Mouse (Mus musculus) neural tube, embryonic 13.5 days (tissue): ENCODE measurements around the gene Akr1a1. TPM values are rescaled to one million over a fixed set of nuclear protein-coding genes. Genes with fewer than 3 reads are reported as not detected.

Experiments
- ATAC-seq: fragments of 200-750 bp; cut with Nextera tagmentation; 2 replicates; pipeline ENCODE4 v1.8.0; 2017; ENCODE audit warnings: low read depth, mild to moderate bottlenecking, moderate TSS enrichment, moderate library complexity
- H3K27ac ChIP-seq: fragments of 300-500 bp; sonication (generic); replicated peaks from 2 replicates; pipeline ENCODE4 v1.5.1; 2015; ENCODE audit warnings: moderate library complexity, mild to moderate bottlenecking, inconsistent platforms
- H3K27me3 ChIP-seq: fragments of 300-500 bp; sonication (generic); 2 replicates; pipeline ENCODE4 v1.6.1; 2015; ENCODE audit warnings: mild to moderate bottlenecking, inconsistent platforms
- H3K36me3 ChIP-seq: fragments of 300-500 bp; sonication (generic); 2 replicates; pipeline ENCODE4 v1.6.1; 2015; ENCODE audit warnings: mild to moderate bottlenecking, inconsistent platforms
- H3K4me1 ChIP-seq: fragments of 300-500 bp; sonication (generic); replicated peaks from 2 replicates; pipeline ENCODE4 v1.6.1; 2015; ENCODE audit warnings: inconsistent platforms
- H3K4me2 ChIP-seq: fragments of 300-500 bp; sonication (generic); 2 replicates; pipeline ENCODE4 v1.6.1; 2015; ENCODE audit warnings: inconsistent platforms, mild to moderate bottlenecking, moderate library complexity
- H3K4me3 ChIP-seq: fragments of 300-500 bp; sonication (generic); 2 replicates; pipeline ENCODE4 v1.5.1; 2015; ENCODE audit warnings: mild to moderate bottlenecking, inconsistent platforms
- H3K9ac ChIP-seq: fragments of 300-500 bp; sonication (generic); 2 replicates; pipeline ENCODE4 v1.6.1; 2015; ENCODE audit warnings: moderate library complexity, mild to moderate bottlenecking, inconsistent platforms
- H3K9me3 ChIP-seq: fragments of 300-500 bp; sonication (generic); 2 replicates; pipeline ENCODE4 v1.6.1; 2016; ENCODE audit warnings: inconsistent platforms
- WGBS: fragments of 180-500 bp; shearing (Covaris S2); methylation state at CpG from one replicate; pipeline ENCODE4 v1.1.7; 2015; 5-methylcytosine and 5-hydroxymethylcytosine counted together
- polyA plus RNA-seq: library from polyadenylated mRNA; unstranded; fragments of >200 nt; fragmentation: Nextera tagmentation; extraction: Ambion mirVana; gene quantifications from 2 replicates; pipeline ENCODE4 v1.2.1, GENCODE M21; 2015

The Akr1a1 gene
- polyA plus RNA-seq, 1 experiment from 2014 or later = 718 TPM

DNA sequence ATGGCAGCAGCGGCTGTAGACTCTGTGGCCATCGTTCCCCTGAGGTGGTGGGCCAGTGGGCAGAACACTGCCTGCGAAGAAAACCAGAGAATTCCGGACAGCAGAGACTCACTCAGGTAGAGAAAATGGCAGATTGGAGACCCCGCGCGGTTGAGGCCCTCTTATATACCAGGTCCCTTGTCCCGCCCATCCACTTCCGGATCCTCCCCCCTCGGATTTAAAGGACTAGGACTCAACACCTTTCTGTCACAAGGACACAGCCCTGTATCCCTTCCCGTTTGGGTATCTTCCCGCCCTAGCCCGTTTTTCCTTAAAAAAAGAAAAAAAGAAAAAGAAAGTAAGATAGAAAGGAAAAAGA is 24.1 kb downstream of the Akr1a1 start:
- Histone ChIP-seq H3K4me3 (peak overlapping the region; percentile 94), H3K27ac (peak overlapping the region; percentile 96), H3K4me2 (peak overlapping the region; percentile 78), H3K4me1 (peaks cover 26% of the 10 kb centered on the region), H3K9me3 (no peaks in the 10 kb centered on the region), H3K27me3 (no peaks in the 10 kb centered on the region), H3K36me3 (peaks cover 12% of the 10 kb centered on the region), H3K9ac (peak overlapping the region; percentile 89)
- under 1% methylated on average over 13 of the region's 13 CpGs for WGBS
- ATAC-seq = peak; percentile 95

DNA sequence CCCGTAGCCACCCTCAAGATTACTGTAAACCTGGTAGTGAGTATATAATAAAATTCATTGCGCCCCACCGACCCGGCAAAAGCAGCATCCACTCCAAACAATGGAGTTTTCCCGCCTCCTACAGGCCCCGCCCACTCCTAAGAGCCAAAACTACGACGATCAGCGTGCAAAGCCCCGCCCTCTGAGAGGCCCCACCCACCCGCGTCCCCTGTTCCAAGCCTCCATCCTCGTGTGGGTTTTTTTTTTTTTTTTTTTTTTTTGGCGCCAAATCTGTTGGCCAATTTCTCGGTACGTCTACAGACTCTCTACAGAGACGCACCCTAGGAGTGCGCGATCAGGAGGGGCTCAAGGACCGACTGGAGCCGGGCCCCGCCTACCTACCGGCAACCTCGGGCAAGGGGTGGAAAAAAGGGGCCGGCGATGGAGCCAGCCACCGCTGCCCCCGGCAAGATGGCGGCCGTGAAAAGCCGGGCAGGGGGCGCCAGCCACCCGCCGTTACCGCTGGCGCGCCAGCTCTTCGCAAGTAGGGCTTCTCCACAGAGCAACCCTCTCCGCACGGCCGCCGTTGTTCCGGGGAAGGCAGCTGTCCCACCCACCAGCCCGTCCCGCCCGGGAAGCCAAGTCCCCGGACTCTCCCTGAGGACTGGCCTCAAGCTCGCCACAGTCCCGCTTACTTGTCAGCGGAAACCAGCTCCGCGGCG is 24.7 kb downstream of the Akr1a1 start:
- Histone ChIP-seq H3K9ac (peak overlapping the region; percentile 89), H3K4me3 (peak overlapping the region; percentile 94), H3K27me3 (no peaks in the 10 kb centered on the region), H3K9me3 (no peaks in the 10 kb centered on the region), H3K4me1 (peaks cover 26% of the 10 kb centered on the region), H3K36me3 (peaks cover 12% of the 10 kb centered on the region), H3K27ac (peak overlapping the region; percentile 96), H3K4me2 (peak overlapping the region; percentile 78)
- under 1% methylated on average over 53 of the region's 53 CpGs for WGBS
- peak; percentile 82 for ATAC-seq

DNA sequence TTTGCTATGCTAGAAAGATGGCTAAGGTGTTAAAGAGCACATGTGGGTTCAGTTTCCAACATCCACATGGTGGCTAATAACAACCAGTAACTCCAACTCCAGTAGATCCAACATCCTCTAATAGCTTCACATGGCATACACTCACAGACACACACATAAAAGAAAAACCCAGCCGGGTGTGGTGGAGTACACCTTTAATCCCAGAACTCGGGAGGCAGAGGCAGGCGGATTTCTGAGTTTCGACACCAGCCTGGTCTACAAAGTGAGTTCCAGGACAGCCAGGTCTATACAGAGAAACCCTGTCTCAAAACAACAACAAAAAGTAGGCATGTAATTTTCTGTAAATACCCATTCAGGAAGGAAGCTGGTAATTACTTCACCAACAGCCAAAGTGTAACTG is 26.6 kb downstream of the Akr1a1 start:
- WGBS = 91% methylated on average over 4 of the region's 4 CpGs
- Histone ChIP-seq H3K27me3 (no peaks in the 10 kb centered on the region), H3K36me3 (peaks cover 27% of the 10 kb centered on the region), H3K27ac (no peak overlapping the region), H3K4me2 (no peak overlapping the region), H3K9ac (no peak overlapping the region), H3K9me3 (no peaks in the 10 kb centered on the region), H3K4me1 (peaks cover 26% of the 10 kb centered on the region), H3K4me3 (no peak overlapping the region)
- no peak for ATAC-seq

DNA sequence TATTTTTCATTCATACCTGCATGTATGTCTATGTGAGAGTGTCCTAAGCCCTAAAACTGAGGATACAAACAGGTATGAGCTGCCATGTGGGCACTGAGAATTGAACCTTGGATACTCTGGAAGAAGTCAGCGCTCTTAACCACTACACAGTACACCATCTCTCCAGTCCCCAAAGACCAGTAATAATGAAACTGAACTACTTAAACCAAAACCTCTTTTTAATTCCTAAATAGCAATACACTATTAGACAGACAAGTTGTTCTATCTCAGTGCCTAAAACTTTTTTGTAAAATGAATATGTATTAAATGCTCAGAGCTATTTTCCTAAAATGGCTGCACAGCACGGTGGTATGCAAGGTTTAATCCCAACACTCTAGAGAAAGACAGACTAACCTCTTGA is 36.2 kb downstream of the Akr1a1 start:
- H3K4me1 ChIP-seq = no peaks in the 10 kb centered on the region
- ATAC-seq = no peak
- H3K4me3 ChIP-seq = no peak overlapping the region
- H3K27ac ChIP-seq = no peak overlapping the region
- H3K4me2 ChIP-seq = no peak overlapping the region
- 95% methylated on average over 2 of the region's 2 CpGs for WGBS
- H3K9me3 ChIP-seq = no peaks in the 10 kb centered on the region
- H3K9ac ChIP-seq = no peak overlapping the region
- H3K36me3 ChIP-seq = peaks cover 72% of the 10 kb centered on the region
- no peaks in the 10 kb centered on the region for H3K27me3 ChIP-seq

DNA sequence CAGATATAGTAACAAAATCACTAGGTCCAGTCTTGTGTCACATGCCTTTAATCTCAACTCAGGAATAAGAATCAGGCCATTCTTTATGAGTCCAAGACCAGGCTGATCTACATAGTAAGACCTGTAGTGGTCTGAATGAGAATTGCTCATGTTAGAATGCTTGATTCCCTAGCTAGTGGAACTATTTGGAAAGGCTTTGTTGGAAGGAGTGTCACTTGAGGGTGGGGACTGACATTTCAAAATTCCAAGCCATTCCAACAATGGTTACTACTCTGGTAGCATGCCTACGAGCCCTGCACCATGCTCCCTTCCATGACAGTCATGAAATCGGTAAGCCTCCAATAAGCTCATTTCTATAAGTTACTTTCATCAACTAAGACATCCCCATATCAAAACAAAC is 38.9 kb downstream of the Akr1a1 start:
- ATAC-seq = no peak
- Histone ChIP-seq H3K27ac (no peak overlapping the region), H3K9me3 (no peaks in the 10 kb centered on the region), H3K4me3 (no peak overlapping the region), H3K4me1 (no peaks in the 10 kb centered on the region), H3K4me2 (no peak overlapping the region), H3K36me3 (peaks cover 74% of the 10 kb centered on the region), H3K9ac (no peak overlapping the region), H3K27me3 (no peaks in the 10 kb centered on the region)
- WGBS = 97% methylated on average over 2 of the region's 2 CpGs

DNA sequence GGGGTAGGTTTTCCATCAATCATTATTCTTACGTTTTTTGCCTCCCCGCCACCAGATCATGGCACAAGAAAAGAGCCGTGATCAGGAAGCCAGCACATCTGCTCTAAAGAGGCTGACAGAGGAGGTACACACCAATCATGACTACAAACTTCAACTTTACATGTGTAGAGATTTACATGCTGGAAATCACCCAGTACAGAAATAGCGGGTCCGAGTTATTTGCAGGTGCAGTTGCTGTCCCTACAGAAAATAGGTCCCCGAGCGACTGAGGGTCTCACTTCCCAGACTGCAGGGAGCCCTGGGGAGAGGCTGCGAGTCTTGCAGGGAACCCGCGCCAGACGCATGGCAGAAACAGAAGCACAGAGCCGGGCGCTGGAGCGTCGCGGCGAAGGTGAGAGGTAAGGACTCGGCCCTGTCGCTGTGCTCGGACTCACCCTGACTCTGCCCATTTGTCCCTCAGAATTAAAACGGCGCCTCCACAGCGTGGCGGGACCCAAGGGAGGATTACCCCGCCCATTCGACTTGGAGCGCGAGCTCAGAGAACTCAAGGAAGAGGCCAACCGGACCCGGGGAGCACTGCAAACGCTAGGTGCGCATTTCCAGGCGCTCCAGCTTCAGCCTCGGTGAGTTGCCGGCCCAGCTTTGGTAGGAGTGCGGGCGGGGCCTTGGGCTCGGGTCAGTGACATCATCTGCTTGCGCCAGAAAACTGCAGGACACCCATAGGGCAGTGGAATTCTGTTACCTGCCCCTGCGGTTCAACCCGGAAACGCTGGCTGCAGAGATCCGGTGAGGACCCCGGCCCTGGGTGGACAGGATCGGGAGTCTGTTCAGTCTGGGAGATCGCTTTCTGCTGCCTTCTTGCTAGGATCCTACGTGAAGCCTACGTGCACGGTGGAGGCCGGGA is 54.2 kb downstream of the Akr1a1 start:
- H3K4me1 ChIP-seq = peaks cover 27% of the 10 kb centered on the region
- peak; percentile 94 for ATAC-seq
- no peaks in the 10 kb centered on the region for H3K9me3 ChIP-seq
- H3K36me3 ChIP-seq = peaks cover 40% of the 10 kb centered on the region
- under 1% methylated on average over 50 of the region's 50 CpGs for WGBS
- H3K27me3 ChIP-seq = no peaks in the 10 kb centered on the region
- peak overlapping the region; percentile 88 for H3K9ac ChIP-seq
- H3K27ac ChIP-seq = peak overlapping the region; percentile 84
- H3K4me3 ChIP-seq = peak overlapping the region; percentile 66
- peak overlapping the region; percentile 89 for H3K4me2 ChIP-seq

DNA sequence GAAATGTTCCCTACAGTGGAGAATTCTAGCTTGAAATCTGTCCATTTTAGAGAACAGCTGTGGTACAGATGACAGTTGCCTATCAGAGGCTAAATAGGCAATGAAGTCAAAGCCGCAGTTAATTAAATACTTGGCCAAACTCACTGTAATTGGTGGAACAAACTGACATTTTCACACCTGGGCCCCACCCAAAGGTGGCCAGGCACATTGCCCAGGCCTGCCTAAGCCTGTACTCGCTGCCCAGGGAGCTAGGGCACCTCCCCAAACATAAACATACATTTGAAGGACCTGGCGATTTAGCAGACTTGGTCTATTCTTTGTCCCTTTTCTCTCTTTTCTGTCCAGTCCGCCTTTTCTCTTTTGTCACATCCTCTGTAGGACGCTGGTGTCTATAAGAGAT is 55.1 kb downstream of the Akr1a1 start, which contains the start of gene Ccdc17:
Ccdc17 (plus strand) TSS at position 276 of the 400 bp plus-strand sequence.
- peak within 1 kb of the TSS; percentile 88 for H3K9ac ChIP-seq
- peak within 1 kb of the TSS; percentile 84 for H3K27ac ChIP-seq
- no peaks in the 10 kb centered on the region for H3K27me3 ChIP-seq
- ATAC-seq = no peak
- peaks cover 40% of the 10 kb centered on the region for H3K36me3 ChIP-seq
- 28% methylated on average over 5 of the region's 5 CpGs for WGBS
- H3K4me3 ChIP-seq = peak within 1 kb of the TSS; percentile 66
- no peaks in the 10 kb centered on the region for H3K9me3 ChIP-seq
- H3K4me2 ChIP-seq = peak within 1 kb of the TSS; percentile 89
- peaks cover 27% of the 10 kb centered on the region for H3K4me1 ChIP-seq

DNA sequence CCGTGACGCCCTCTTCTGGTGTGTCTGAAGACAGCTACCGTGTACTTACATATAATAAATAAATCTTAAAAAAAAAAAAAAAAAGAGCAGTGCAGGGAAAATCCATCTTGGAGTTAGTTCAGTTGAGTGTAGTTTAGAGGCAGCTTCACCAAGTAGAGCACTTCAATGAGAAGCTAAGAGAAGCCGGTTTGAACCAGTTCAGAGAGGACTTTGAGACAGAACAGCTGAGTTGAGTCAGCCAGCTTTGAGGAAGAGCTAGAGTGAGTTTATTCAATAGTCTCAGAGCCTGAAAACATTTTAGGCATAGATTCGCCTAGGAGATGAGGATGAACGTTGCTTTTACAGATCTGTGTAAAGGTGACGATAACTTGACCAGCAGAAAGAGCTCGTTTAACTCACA is 55.7 kb downstream of the Akr1a1 start:
- Histone ChIP-seq H3K4me3 (no peak overlapping the region), H3K9me3 (no peaks in the 10 kb centered on the region), H3K4me2 (peak overlapping the region; percentile 89; the same call in 1 of the 2 replicates), H3K9ac (no peak overlapping the region), H3K27ac (no peak overlapping the region), H3K4me1 (peaks cover 27% of the 10 kb centered on the region), H3K36me3 (peaks cover 40% of the 10 kb centered on the region), H3K27me3 (no peaks in the 10 kb centered on the region)
- 84% methylated on average over 8 of the region's 8 CpGs for WGBS
- ATAC-seq = no peak

Other genes with a start within 250 kb of the Akr1a1 start
- 26.5 and 32.4 TPM in 2 replicates for gene Mast2, start 187.5 kb downstream of the Akr1a1 start, polyA plus RNA-seq
- gene Ipp, start 144.1 kb downstream of the Akr1a1 start, polyA plus RNA-seq = 9.9 and 10.6 TPM in 2 replicates
- gene Tmem69, start 95.7 kb downstream of the Akr1a1 start, polyA plus RNA-seq = 32.2 and 37.7 TPM in 2 replicates
- 17.4 and 18.8 TPM in 2 replicates for gene Gpbp1l1, start 94.0 kb downstream of the Akr1a1 start, polyA plus RNA-seq
- 4.3 and 4.7 TPM in 2 replicates for gene Ccdc17, start 55.0 kb downstream of the Akr1a1 start, polyA plus RNA-seq
- gene Nasp, start 23.7 kb downstream of the Akr1a1 start, polyA plus RNA-seq = 89.8 and 96.9 TPM in 2 replicates
- 505 and 512 TPM in 2 replicates for gene Prdx1, start 33.9 kb upstream of the Akr1a1 start, polyA plus RNA-seq
- gene Mmachc, start 56.7 kb upstream of the Akr1a1 start, polyA plus RNA-seq = 24.7 and 26.3 TPM in 2 replicates
- 12.0 TPM in 2 replicates for gene Ccdc163, start 56.8 kb upstream of the Akr1a1 start, polyA plus RNA-seq
- gene Tesk2, start 69.3 kb upstream of the Akr1a1 start, polyA plus RNA-seq = 3.0 and 4.0 TPM in 2 replicates
- 26.5 and 33.0 TPM in 2 replicates for gene Toe1, start 156.0 kb upstream of the Akr1a1 start, polyA plus RNA-seq
- gene Mutyh, start 156.0 kb upstream of the Akr1a1 start, polyA plus RNA-seq = 6.5 and 8.3 TPM in 2 replicates
- gene Hpdl, start 170.0 kb upstream of the Akr1a1 start, polyA plus RNA-seq = 1.2 and 2.7 TPM in 2 replicates
- gene Zswim5, start 225.7 kb upstream of the Akr1a1 start, polyA plus RNA-seq = 7.7 and 8.1 TPM in 2 replicates